Mouse (Mus musculus): Measurements from ENCODE around the gene Crygn. TPM values are rescaled to one million over a fixed set of nuclear protein-coding genes. Genes with fewer than 3 reads are reported as not detected.
A peak's percentile ranks its signal among the peaks of the same experiment; 100 is the strongest.
"Not testable (repeated sequence)": the region's sequence is repeated elsewhere in the genome, so short reads cannot be mapped to it uniquely, and the experiment has no call there.

Gene Crygn
- total RNA-seq, 2 experiments from 2014 or later: 2.0 TPM; not detected in 1

GRCm38 (mm10) chr5:24778082-24778842 is 20.5 kb upstream of the Crygn start:
- no peak overlapping the region for H3K4me3 ChIP-seq
- no peak for TF ChIP-seq CTCF (IDR thresholded peaks at IDR 0.05)
- intact Hi-C loops (cut with DNase I): no loop called here
- no peak overlapping the region for H3K27ac ChIP-seq
- no peak for DNase-seq (ENCODE audit: extremely low spot score in 1 of 2, low spot score in 2 of 2)

DNA sequence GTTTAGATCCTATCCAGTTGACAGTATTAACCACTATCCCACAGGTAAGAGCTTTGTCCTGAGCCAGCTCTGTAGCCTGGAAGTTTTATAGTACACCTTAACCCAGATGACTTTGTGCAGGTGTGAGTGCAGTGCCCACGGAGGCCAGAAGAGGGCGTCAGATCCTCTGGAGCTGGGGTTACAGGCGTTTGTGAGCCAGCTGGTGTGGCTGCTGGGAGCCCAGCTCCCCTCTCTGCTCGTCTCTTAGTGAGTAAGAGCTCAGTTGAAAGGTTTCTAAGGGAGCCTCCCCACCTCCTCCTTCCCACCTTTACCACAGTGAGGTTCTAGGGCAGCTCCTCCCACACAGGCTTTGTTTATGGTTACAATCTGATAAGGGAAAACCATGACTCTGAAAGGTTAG is 18.9 kb upstream of the Crygn start:
- DNase-seq (ENCODE audit: extremely low spot score in 1 of 2, low spot score in 2 of 2): no peak
- intact Hi-C loops (cut with DNase I): no loop called here
- Histone ChIP-seq H3K4me3 (no peak overlapping the region), H3K27ac (no peak overlapping the region)
- no peak; the same call in 1 of the 2 replicates for TF ChIP-seq CTCF (IDR thresholded peaks at IDR 0.05)

DNA sequence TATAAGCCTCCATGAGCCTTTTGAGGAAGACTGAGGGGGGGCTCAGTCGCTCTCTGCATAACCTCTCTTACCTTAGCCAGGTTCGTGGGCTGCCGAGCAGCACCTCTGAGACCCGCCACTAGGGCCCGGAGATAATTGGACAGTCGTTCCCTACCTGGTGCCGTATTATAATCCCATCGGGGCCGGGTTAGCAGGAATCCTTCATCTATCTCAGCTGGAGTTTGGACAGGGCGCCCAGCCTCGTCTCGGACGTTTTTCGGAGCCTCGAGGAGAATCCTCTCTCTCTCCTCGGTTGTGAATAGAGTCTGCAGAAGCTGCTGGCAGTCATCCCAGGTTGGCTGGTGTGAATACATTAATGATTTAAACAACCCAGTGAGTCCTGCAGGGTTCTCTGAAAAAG is 16.7 kb upstream of the Crygn start:
- DNase-seq (ENCODE audit: extremely low spot score in 1 of 2, low spot score in 2 of 2); intact Hi-C loops (cut with DNase I); H3K4me3 ChIP-seq; H3K27ac ChIP-seq: not testable (repeated sequence)

GRCm38 (mm10) chr5:24756931-24757330 is 877 bp downstream of the Crygn start:
- no peak overlapping the region for H3K4me3 ChIP-seq
- intact Hi-C loops (cut with DNase I): no loop called here
- TF ChIP-seq CTCF (IDR thresholded peaks at IDR 0.05): no peak
- no peak overlapping the region for H3K27ac ChIP-seq
- DNase-seq (ENCODE audit: extremely low spot score in 1 of 2, low spot score in 2 of 2): no peak

DNA sequence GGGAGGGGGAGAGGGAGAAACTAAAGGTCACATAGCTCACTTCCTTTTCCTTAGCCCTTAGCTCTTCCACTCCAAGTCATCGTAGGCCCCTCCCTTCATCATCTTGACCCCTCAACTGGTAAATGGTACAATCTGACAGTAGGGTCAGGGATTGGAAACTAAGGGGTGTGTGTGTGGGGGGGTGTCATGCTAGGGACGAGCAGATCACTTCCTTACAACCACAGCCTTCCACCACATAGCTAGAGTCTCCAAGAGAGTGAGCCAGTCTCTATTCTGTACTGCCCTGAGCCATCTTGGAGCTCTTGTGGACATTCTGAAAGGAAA is 5.7 kb downstream of the Crygn start:
- H3K27ac ChIP-seq: no peak overlapping the region
- no peak for TF ChIP-seq CTCF (IDR thresholded peaks at IDR 0.05)
- H3K4me3 ChIP-seq: no peak overlapping the region
- DNase-seq (ENCODE audit: extremely low spot score in 1 of 2, low spot score in 2 of 2): no peak
- intact Hi-C loops (cut with DNase I): no loop called here

GRCm38 (mm10) chr5:24751305-24752174 is 6.3 kb downstream of the Crygn start:
- DNase-seq (ENCODE audit: extremely low spot score in 1 of 2, low spot score in 2 of 2): peak; percentile 15 to 20
- no peak for TF ChIP-seq CTCF (IDR thresholded peaks at IDR 0.05)
- intact Hi-C loops (cut with DNase I): loop anchor here (2.0 kb wide), 2 partner anchors 29 to 89 kb away; no protein-coding TSS in a partner anchor
- peak overlapping the region; percentile 70 for H3K4me3 ChIP-seq
- peak overlapping the region; percentile 91 for H3K27ac ChIP-seq

GRCm38 (mm10) chr5:24750321-24751304 is 7.2 kb downstream of the Crygn start:
- peak; percentile 84 to 86 for DNase-seq (ENCODE audit: extremely low spot score in 1 of 2, low spot score in 2 of 2)
- intact Hi-C loops (cut with DNase I): loop anchor here (1.0 to 2.0 kb wide), 3 partner anchors 30 to 90 kb away; partner anchors contain the start of gene Nub1
- H3K4me3 ChIP-seq: peak overlapping the region; percentile 70
- peak overlapping the region; percentile 91 for H3K27ac ChIP-seq
- peak; percentile 67 for TF ChIP-seq CTCF (IDR thresholded peaks at IDR 0.05)

DNA sequence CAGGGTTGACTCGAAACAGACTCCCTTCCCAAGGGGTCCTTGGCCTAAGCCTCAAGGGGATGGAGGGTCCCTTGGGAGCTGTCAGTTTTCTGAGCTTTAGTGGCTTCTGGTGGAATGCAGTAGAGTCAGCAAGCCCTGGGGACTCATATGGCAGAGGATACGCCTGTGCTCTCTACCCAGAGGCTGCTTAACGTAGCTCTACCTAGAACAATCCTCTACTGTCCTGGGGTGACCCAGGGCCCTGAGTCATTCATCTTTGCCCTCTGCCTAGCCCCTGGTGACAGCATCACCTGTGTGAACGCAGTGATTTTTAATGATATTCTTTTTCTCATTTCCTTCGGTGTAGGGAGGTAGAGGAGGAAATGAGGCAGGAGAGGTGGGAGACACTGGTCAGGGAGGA is 8.1 kb downstream of the Crygn start:
- DNase-seq (ENCODE audit: extremely low spot score in 1 of 2, low spot score in 2 of 2): no peak
- intact Hi-C loops (cut with DNase I): loop anchor here (1.0 to 2.0 kb wide), 3 partner anchors 31 to 91 kb away; partner anchors contain the start of gene Nub1
- Histone ChIP-seq H3K27ac (peak overlapping the region; percentile 91), H3K4me3 (no peak overlapping the region; the same call in 1 of the 2 replicates)
- no peak for TF ChIP-seq CTCF (IDR thresholded peaks at IDR 0.05)

DNA sequence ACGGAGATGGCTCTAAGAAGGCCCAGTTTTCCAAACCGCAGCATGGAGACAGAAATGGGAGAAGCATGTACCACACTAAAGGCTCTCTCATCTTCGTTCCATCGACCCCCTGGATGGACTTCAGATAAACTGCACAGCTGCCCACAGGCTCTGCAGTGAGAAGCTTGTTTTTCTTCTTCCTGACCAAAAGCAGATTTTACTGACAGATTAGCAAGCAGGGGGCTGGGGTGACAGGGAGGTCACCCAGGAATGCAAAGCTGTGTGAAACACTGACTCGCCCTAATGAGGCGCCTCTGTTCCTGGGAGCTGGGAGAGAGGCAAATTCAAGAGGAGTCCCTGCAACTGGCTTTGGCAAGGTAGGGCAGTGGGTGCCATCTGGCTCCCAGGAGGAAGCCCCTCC is 10.3 kb downstream of the Crygn start:
- no peak for DNase-seq (ENCODE audit: extremely low spot score in 1 of 2, low spot score in 2 of 2)
- intact Hi-C loops (cut with DNase I): no loop called here
- Histone ChIP-seq H3K4me3 (no peak overlapping the region), H3K27ac (no peak overlapping the region)
- TF ChIP-seq CTCF (IDR thresholded peaks at IDR 0.05): no peak

DNA sequence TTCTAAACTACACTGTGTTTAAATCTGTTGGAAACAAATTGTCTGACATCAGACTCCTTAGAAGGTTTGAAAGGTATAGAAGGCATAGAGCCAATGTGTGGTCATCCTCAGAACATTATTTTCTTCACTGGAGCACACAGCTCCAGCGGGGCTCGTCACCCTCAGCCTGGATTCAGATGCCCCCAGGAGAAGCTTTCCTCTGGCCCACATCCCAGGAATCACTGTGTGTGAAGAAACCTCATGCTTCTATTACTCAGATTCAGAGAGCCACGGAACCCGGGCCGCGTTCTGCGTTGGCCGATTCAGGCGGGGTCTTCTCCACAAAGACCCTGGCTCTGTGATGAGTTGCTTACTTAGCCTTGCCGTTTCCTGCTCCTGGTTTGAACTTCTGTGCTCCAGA is 13.9 kb downstream of the Crygn start:
- intact Hi-C loops (cut with DNase I): no loop called here
- DNase-seq (ENCODE audit: extremely low spot score in 1 of 2, low spot score in 2 of 2): no peak
- H3K4me3 ChIP-seq: no peak overlapping the region
- no peak overlapping the region for H3K27ac ChIP-seq
- no peak for TF ChIP-seq CTCF (IDR thresholded peaks at IDR 0.05)

DNA sequence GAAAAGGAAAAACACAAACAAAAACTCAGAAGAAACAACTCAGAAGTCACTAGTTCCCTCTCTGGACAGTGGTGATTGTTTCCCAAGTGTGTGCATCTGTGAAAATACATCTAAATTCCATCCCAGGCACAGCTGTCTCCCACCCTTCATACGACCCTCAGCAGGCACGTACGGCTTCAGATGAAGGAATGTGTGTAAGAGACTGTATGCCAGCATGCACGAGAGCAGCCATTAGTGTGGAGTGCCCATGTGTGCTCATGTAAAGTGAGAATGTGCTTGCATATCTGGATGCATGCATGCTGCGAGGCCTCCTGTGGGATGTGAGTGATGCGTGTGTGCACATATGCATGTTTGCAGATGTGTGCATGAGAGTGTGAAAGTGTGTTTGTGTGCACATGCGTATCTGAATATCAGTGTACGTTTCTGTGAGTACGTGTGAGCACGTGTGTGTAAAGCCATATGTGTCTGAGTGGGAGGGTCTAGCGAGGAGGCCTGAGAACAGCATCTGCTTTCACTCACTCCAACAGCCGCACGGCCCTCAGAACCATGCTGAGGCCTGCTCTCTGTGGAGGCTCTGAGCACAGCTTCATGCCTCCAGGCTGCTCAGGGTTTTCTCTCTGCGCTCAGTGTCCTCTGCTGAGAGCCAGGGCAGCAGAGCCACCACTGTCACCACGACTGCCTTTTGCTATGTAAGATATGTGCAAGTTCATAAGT is 16.5 kb downstream of the Crygn start:
- TF ChIP-seq CTCF (IDR thresholded peaks at IDR 0.05): no peak
- intact Hi-C loops (cut with DNase I): no loop called here
- no peak overlapping the region for H3K27ac ChIP-seq
- H3K4me3 ChIP-seq: no peak overlapping the region
- DNase-seq (ENCODE audit: extremely low spot score in 1 of 2, low spot score in 2 of 2): no peak

Data from left cerebral cortex, adult 2 months (tissue).